Mouse (Mus musculus): Measurements from ENCODE around the gene Cldn9. TPM values are rescaled to one million over a fixed set of nuclear protein-coding genes. Genes with fewer than 3 reads are reported as not detected.

Gene Cldn9
- polyA plus RNA-seq, 1 experiment from 2014 or later: not detected

- Histone ChIP-seq H3K9ac (no peak overlapping the region), H3K4me1 (replicated peaks) (0 out of 2 replicates have a peak, but pooled peaks cover 8% of the 10 kb centered on the region), H3K9me3 (replicated peaks) (peaks cover 13% of the 10 kb centered on the region), H3K27me3 (replicated peaks) (peaks cover 20% of the 10 kb centered on the region), H3K27ac (ENCODE audit: poor library complexity, severe bottlenecking) (no peak overlapping the region), H3K36me3 (no peaks in the 10 kb centered on the region), H3K4me2 (no peak overlapping the region), H3K4me3 (no peak overlapping the region)
- ATAC-seq (ENCODE audit: insufficient number of reproducible peaks, low FRiP score): no peak
- 19% methylated on average over 10 of the region's 10 CpGs for WGBS
Observed at GRCm38 (mm10) chr17:23645894-23646293, 37.9 kb downstream of the Cldn9 start.

- ATAC-seq (ENCODE audit: insufficient number of reproducible peaks, low FRiP score): peak; percentile 47
- WGBS: under 1% methylated on average over 58 of the region's 58 CpGs
- peaks cover 20% of the 10 kb centered on the region for H3K27me3 ChIP-seq (replicated peaks)
- H3K4me2 ChIP-seq: peak within 1 kb of the TSS; percentile 92
- no peak within 1 kb of the TSS for H3K27ac ChIP-seq (ENCODE audit: poor library complexity, severe bottlenecking)
- H3K4me1 ChIP-seq (replicated peaks): 0 out of 2 replicates have a peak, but pooled peaks cover 8% of the 10 kb centered on the region
- H3K9ac ChIP-seq: peak within 1 kb of the TSS; percentile 61
- no peaks in the 10 kb centered on the region for H3K36me3 ChIP-seq
- peaks cover 13% of the 10 kb centered on the region for H3K9me3 ChIP-seq (replicated peaks)
- peak within 1 kb of the TSS; percentile 54 for H3K4me3 ChIP-seq
Observed at GRCm38 (mm10) chr17:23644613-23645495, 39.0 kb downstream of the Cldn9 start, which contains the start of gene Mmp25. Gene Mmp25 (minus strand): TSS chr17:23645277.

Other genes with a start within 250 kb of the Cldn9 start
- not detected in 2 replicates for gene Vmn2r117, start 204.3 kb downstream of the Cldn9 start, polyA plus RNA-seq (2016; fragmentation: Nextera tagmentation; extraction: Ambion mirVana)
- 14.1 and 16.9 TPM in 2 replicates for gene Zfp213, start 119.8 kb downstream of the Cldn9 start, polyA plus RNA-seq (2016; fragmentation: Nextera tagmentation; extraction: Ambion mirVana)
- 9.1 and 10.7 TPM in 2 replicates for gene Zfp13, start 84.5 kb downstream of the Cldn9 start, polyA plus RNA-seq (2016; fragmentation: Nextera tagmentation; extraction: Ambion mirVana)
- not detected in 2 replicates for gene Zscan10, start 83.2 kb downstream of the Cldn9 start, polyA plus RNA-seq (2016; fragmentation: Nextera tagmentation; extraction: Ambion mirVana)
- gene Mmp25, start 38.7 kb downstream of the Cldn9 start, polyA plus RNA-seq (2016; fragmentation: Nextera tagmentation; extraction: Ambion mirVana): 0.42 and 0.75 TPM in 2 replicates
- gene Bicdl2, start 23.5 kb downstream of the Cldn9 start, polyA plus RNA-seq (2016; fragmentation: Nextera tagmentation; extraction: Ambion mirVana): 0.36 TPM in 1 of 2 replicates, not detected in the other
- 334 and 337 TPM in 2 replicates for gene Hcfc1r1, start 10.4 kb downstream of the Cldn9 start, polyA plus RNA-seq (2016; fragmentation: Nextera tagmentation; extraction: Ambion mirVana)
- 35.8 and 39.1 TPM in 2 replicates for gene Thoc6, start 10.1 kb downstream of the Cldn9 start, polyA plus RNA-seq (2016; fragmentation: Nextera tagmentation; extraction: Ambion mirVana)
- gene Tnfrsf12a, start 6.6 kb downstream of the Cldn9 start, polyA plus RNA-seq (2016; fragmentation: Nextera tagmentation; extraction: Ambion mirVana): 117 and 119 TPM in 2 replicates
- 2.2 and 3.1 TPM in 2 replicates for gene Cldn6, start 4.8 kb downstream of the Cldn9 start, polyA plus RNA-seq (2016; fragmentation: Nextera tagmentation; extraction: Ambion mirVana)
- 0.18 TPM in 1 of 2 replicates, not detected in the other for gene 1520401A03Rik, start 38.8 kb upstream of the Cldn9 start, polyA plus RNA-seq (2016; fragmentation: Nextera tagmentation; extraction: Ambion mirVana)
- gene Pkmyt1, start 42.3 kb upstream of the Cldn9 start, polyA plus RNA-seq (2016; fragmentation: Nextera tagmentation; extraction: Ambion mirVana): 32.4 and 32.7 TPM in 2 replicates
- 10.3 and 11.2 TPM in 2 replicates for gene Paqr4, start 56.8 kb upstream of the Cldn9 start, polyA plus RNA-seq (2016; fragmentation: Nextera tagmentation; extraction: Ambion mirVana)
- 0.17 and 0.33 TPM in 2 replicates for gene Kremen2, start 61.8 kb upstream of the Cldn9 start, polyA plus RNA-seq (2016; fragmentation: Nextera tagmentation; extraction: Ambion mirVana)
- 64.1 and 67.5 TPM in 2 replicates for gene Flywch1, start 87.6 kb upstream of the Cldn9 start, polyA plus RNA-seq (2016; fragmentation: Nextera tagmentation; extraction: Ambion mirVana)
- 6.9 and 7.3 TPM in 2 replicates for gene Flywch2, start 102.1 kb upstream of the Cldn9 start, polyA plus RNA-seq (2016; fragmentation: Nextera tagmentation; extraction: Ambion mirVana)
- 399 TPM in 2 replicates for gene Srrm2, start 106.5 kb upstream of the Cldn9 start, polyA plus RNA-seq (2016; fragmentation: Nextera tagmentation; extraction: Ambion mirVana)
- gene Elob, start 145.1 kb upstream of the Cldn9 start, polyA plus RNA-seq (2016; fragmentation: Nextera tagmentation; extraction: Ambion mirVana): 878 and 903 TPM in 2 replicates
- gene Prss33, start 152.0 kb upstream of the Cldn9 start, polyA plus RNA-seq (2016; fragmentation: Nextera tagmentation; extraction: Ambion mirVana): not detected in 2 replicates
- not detected in 2 replicates for gene Prss32, start 159.8 kb upstream of the Cldn9 start, polyA plus RNA-seq (2016; fragmentation: Nextera tagmentation; extraction: Ambion mirVana)
- gene Prss41, start 160.1 kb upstream of the Cldn9 start, polyA plus RNA-seq (2016; fragmentation: Nextera tagmentation; extraction: Ambion mirVana): 0.36 TPM in 1 of 2 replicates, not detected in the other
- not detected in 2 replicates for gene Prss21, start 184.0 kb upstream of the Cldn9 start, polyA plus RNA-seq (2016; fragmentation: Nextera tagmentation; extraction: Ambion mirVana)
- gene Dcpp1, start 196.8 kb upstream of the Cldn9 start, polyA plus RNA-seq (2016; fragmentation: Nextera tagmentation; extraction: Ambion mirVana): not detected in 2 replicates
- gene Dcpp2, start 196.9 kb upstream of the Cldn9 start, polyA plus RNA-seq (2016; fragmentation: Nextera tagmentation; extraction: Ambion mirVana): not detected in 2 replicates
- gene Dcpp3, start 233.4 kb upstream of the Cldn9 start, polyA plus RNA-seq (2016; fragmentation: Nextera tagmentation; extraction: Ambion mirVana): not detected in 2 replicates

Data from heart, embryonic 12.5 days (tissue).